Mouse (Mus musculus): Measurements from ENCODE around the gene Ace. TPM values are rescaled to one million over a fixed set of nuclear protein-coding genes. Genes with fewer than 3 reads are reported as not detected.

The Ace gene
- total RNA-seq, 1 experiment, result 1.4 TPM

GRCm38 (mm10) chr11:105936974-105937373, 30.8 kb upstream of the Ace start:
- no peak for TF ChIP-seq ZNF384 (IDR thresholded peaks at IDR 0.05; ENCODE audit: low read depth, low read length)
- no peak for TF ChIP-seq HCFC1 (IDR thresholded peaks at IDR 0.05; ENCODE audit: borderline replicate concordance, insufficient read depth, low read length)
- TF ChIP-seq ZC3H11A (IDR thresholded peaks at IDR 0.05; ENCODE audit: borderline replicate concordance, low read depth, low read length), result no peak
- no peak for TF ChIP-seq CHD2 (IDR thresholded peaks at IDR 0.05; ENCODE audit: low read depth, low read length)
- no peak for TF ChIP-seq MAFK (IDR thresholded peaks at IDR 0.05; ENCODE audit: insufficient read depth, low read depth, low read length)
- no peak for DNase-seq (ENCODE audit: low read depth, low spot score)
- in situ Hi-C loops (cut with MboI; ENCODE audit: low sequenced_read_pairs in 2 of 2, unreplicated experiment in 2 of 2), result no loop called here
- Histone ChIP-seq H3K27ac (ENCODE audit: insufficient read depth, low read depth, low read length, poor library complexity, severe bottlenecking) (no peak overlapping the region), H3K9ac (ENCODE audit: insufficient read depth, low read depth, low read length, poor library complexity, severe bottlenecking) (no peak overlapping the region), H3K9me3 (ENCODE audit: control insufficient read depth, insufficient read depth, low read depth, low read length) (no peaks in the 10 kb centered on the region), H3K36me3 (ENCODE audit: control insufficient read depth, insufficient read depth, low read length, poor library complexity, severe bottlenecking) (peaks cover 3% of the 10 kb centered on the region; the same call in 1 of the 2 replicates), H3K4me1 (ENCODE audit: control insufficient read depth in 2 of 2, insufficient read depth in 2 of 2, low read length in 2 of 2, poor library complexity in 1 of 2) (peaks cover 0 to 3% of the 10 kb centered on the region in 2 experiments; a peak in 1 of 4 replicates), H3K4me3 (ENCODE audit: insufficient read depth in 1 of 2, low read depth in 1 of 2, low read length in 2 of 2, poor library complexity in 1 of 2, severe bottlenecking in 1 of 2) (no peak overlapping the region)

GRCm38 (mm10) chr11:105938771-105939170, 29.0 kb upstream of the Ace start:
- peaks cover 0 to 7% of the 10 kb centered on the region in 2 experiments; a peak in 1 of 4 replicates for H3K4me1 ChIP-seq (ENCODE audit: control insufficient read depth in 2 of 2, insufficient read depth in 2 of 2, low read length in 2 of 2, poor library complexity in 1 of 2)
- DNase-seq (ENCODE audit: low read depth, low spot score), result no peak

GRCm38 (mm10) chr11:105941973-105942372, 25.8 kb upstream of the Ace start:
- Histone ChIP-seq H3K9ac (ENCODE audit: insufficient read depth, low read depth, low read length, poor library complexity, severe bottlenecking) (no peak overlapping the region), H3K9me3 (ENCODE audit: control insufficient read depth, insufficient read depth, low read depth, low read length) (no peaks in the 10 kb centered on the region), H3K36me3 (ENCODE audit: control insufficient read depth, insufficient read depth, low read length, poor library complexity, severe bottlenecking) (no peaks in the 10 kb centered on the region), H3K4me1 (ENCODE audit: control insufficient read depth in 2 of 2, insufficient read depth in 2 of 2, low read length in 2 of 2, poor library complexity in 1 of 2) (peaks cover 0 to 13% of the 10 kb centered on the region in 2 experiments; a peak in 1 of 4 replicates), H3K27ac (ENCODE audit: insufficient read depth, low read depth, low read length, poor library complexity, severe bottlenecking) (no peak overlapping the region), H3K4me3 (ENCODE audit: insufficient read depth in 1 of 2, low read depth in 1 of 2, low read length in 2 of 2, poor library complexity in 1 of 2, severe bottlenecking in 1 of 2) (no peak overlapping the region)
- TF ChIP-seq HCFC1 (IDR thresholded peaks at IDR 0.05; ENCODE audit: borderline replicate concordance, insufficient read depth, low read length) (no peak), MAFK (IDR thresholded peaks at IDR 0.05; ENCODE audit: insufficient read depth, low read depth, low read length) (no peak), ZNF384 (IDR thresholded peaks at IDR 0.05; ENCODE audit: low read depth, low read length) (no peak), CHD2 (IDR thresholded peaks at IDR 0.05; ENCODE audit: low read depth, low read length) (no peak), ZC3H11A (IDR thresholded peaks at IDR 0.05; ENCODE audit: borderline replicate concordance, low read depth, low read length) (no peak)
- in situ Hi-C loops (cut with MboI; ENCODE audit: low sequenced_read_pairs in 2 of 2, unreplicated experiment in 2 of 2), result no loop called here
- DNase-seq (ENCODE audit: low read depth, low spot score), result no peak

More at GRCm38 (mm10) chr11:105938771-105939170, 29.0 kb upstream of the Ace start:
- no peak overlapping the region for H3K27ac ChIP-seq (ENCODE audit: insufficient read depth, low read depth, low read length, poor library complexity, severe bottlenecking)
- no peak overlapping the region for H3K4me3 ChIP-seq (ENCODE audit: insufficient read depth in 1 of 2, low read depth in 1 of 2, low read length in 2 of 2, poor library complexity in 1 of 2, severe bottlenecking in 1 of 2)
- H3K9ac ChIP-seq (ENCODE audit: insufficient read depth, low read depth, low read length, poor library complexity, severe bottlenecking), result no peak overlapping the region
- peaks cover 3% of the 10 kb centered on the region; the same call in 1 of the 2 replicates for H3K36me3 ChIP-seq (ENCODE audit: control insufficient read depth, insufficient read depth, low read length, poor library complexity, severe bottlenecking)
- no peaks in the 10 kb centered on the region for H3K9me3 ChIP-seq (ENCODE audit: control insufficient read depth, insufficient read depth, low read depth, low read length)
- in situ Hi-C loops (cut with MboI; ENCODE audit: low sequenced_read_pairs in 2 of 2, unreplicated experiment in 2 of 2), result no loop called here
- TF ChIP-seq ZC3H11A (IDR thresholded peaks at IDR 0.05; ENCODE audit: borderline replicate concordance, low read depth, low read length), result no peak
- TF ChIP-seq ZNF384 (IDR thresholded peaks at IDR 0.05; ENCODE audit: low read depth, low read length), result peak; percentile 68; the same call in 1 of the 2 replicates

- in situ Hi-C loops (cut with MboI; ENCODE audit: low sequenced_read_pairs in 2 of 2, unreplicated experiment in 2 of 2), result no loop called here
- no peak overlapping the region for H3K27ac ChIP-seq (ENCODE audit: insufficient read depth, low read depth, low read length, poor library complexity, severe bottlenecking)
- peaks cover 0 to 19% of the 10 kb centered on the region in 2 experiments; a peak in 1 of 4 replicates for H3K4me1 ChIP-seq (ENCODE audit: control insufficient read depth in 2 of 2, insufficient read depth in 2 of 2, low read length in 2 of 2, poor library complexity in 1 of 2)
- no peak for DNase-seq (ENCODE audit: low read depth, low spot score)
- no peaks in the 10 kb centered on the region for H3K36me3 ChIP-seq (ENCODE audit: control insufficient read depth, insufficient read depth, low read length, poor library complexity, severe bottlenecking)
- peak overlapping the region; percentile 81 for H3K9ac ChIP-seq (ENCODE audit: insufficient read depth, low read depth, low read length, poor library complexity, severe bottlenecking)
- TF ChIP-seq HCFC1 (IDR thresholded peaks at IDR 0.05; ENCODE audit: borderline replicate concordance, insufficient read depth, low read length) (no peak), ZC3H11A (IDR thresholded peaks at IDR 0.05; ENCODE audit: borderline replicate concordance, low read depth, low read length) (no peak), CHD2 (IDR thresholded peaks at IDR 0.05; ENCODE audit: low read depth, low read length) (no peak), ZNF384 (IDR thresholded peaks at IDR 0.05; ENCODE audit: low read depth, low read length) (no peak), MAFK (IDR thresholded peaks at IDR 0.05; ENCODE audit: insufficient read depth, low read depth, low read length) (no peak)
- peak overlapping the region; percentile 85 to 86 for H3K4me3 ChIP-seq (ENCODE audit: insufficient read depth in 1 of 2, low read depth in 1 of 2, low read length in 2 of 2, poor library complexity in 1 of 2, severe bottlenecking in 1 of 2)
- H3K9me3 ChIP-seq (ENCODE audit: control insufficient read depth, insufficient read depth, low read depth, low read length), result no peaks in the 10 kb centered on the region
These were observed 24.3 kb upstream of the Ace start for GRCm38 (mm10) chr11:105943133-105944102.
